Mouse (Mus musculus): ENCODE results near the gene Psip1.
"Not testable (repeated sequence)": the region's sequence is repeated elsewhere in the genome, so short reads cannot be mapped to it uniquely, and the experiment has no call there.

Gene Psip1

GRCm38 (mm10) chr4:83501037-83501430 is 14.8 kb upstream of the Psip1 start:
- DNase-seq (ENCODE audit: low read depth, low spot score) = no peak

DNA sequence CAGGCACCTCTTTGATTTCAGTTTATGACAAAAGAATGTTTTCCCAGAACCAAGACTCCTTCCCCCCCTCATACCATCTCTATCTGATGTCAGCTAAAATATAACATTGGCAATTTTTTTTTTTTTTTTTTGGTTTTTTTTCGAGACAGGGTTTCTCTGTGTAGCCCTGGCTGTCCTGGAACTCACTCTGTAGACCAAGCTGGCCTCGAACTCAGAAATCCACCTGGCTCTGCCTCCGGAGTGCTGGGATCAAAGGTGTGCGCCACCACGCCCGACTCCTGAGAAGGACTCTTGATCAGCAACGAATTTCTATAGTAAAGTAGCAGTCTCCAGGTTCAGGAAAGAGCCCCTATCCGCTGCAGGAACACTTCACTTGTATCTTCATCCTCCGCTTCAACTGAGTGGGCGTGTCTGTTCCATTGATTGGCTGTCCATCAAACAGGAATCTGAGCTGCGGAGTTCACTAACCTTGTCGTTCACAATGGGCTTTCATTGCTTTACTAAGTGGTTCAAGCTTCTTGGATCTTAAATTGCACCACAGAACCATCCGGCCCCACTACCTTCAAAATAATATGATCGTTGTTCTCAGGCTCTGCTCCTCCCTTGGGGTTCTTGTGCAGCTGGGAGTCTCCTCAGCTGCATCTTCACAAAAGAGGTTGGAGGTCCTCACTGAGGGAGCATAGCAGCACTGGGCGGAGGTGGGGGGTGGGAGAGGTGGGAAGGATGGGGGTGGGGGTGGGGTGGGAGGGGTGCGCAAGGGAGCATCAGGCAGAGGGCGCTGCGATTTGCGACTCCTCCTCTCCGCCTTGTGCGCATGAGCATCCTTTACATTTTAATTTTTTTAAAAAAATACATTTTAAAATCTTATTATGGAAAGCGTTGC is 14.1 kb upstream of the Psip1 start:
- no peak for DNase-seq (ENCODE audit: low read depth, low spot score)

DNA sequence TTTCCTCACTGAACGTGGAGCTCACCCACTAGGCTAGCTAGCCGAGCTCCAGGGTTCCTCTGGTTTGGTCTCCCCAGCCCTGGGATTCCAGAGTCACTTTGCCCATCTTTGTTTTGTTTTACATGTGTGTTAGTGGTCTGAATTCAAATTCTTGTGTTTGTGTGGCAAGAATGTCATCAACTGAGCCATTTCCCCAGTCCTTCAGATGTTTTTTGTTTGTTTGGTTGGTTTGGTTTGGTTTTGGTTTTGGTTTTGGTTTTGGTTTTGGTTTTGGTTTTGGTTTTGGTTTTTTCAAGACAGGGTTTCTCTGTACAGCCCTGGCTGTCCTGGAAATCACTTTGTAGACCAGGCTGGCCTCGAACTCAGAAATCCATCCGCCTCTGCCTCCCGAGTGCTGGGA is 10.8 kb upstream of the Psip1 start:
- DNase-seq (ENCODE audit: low read depth, low spot score) = not testable (repeated sequence)

DNA sequence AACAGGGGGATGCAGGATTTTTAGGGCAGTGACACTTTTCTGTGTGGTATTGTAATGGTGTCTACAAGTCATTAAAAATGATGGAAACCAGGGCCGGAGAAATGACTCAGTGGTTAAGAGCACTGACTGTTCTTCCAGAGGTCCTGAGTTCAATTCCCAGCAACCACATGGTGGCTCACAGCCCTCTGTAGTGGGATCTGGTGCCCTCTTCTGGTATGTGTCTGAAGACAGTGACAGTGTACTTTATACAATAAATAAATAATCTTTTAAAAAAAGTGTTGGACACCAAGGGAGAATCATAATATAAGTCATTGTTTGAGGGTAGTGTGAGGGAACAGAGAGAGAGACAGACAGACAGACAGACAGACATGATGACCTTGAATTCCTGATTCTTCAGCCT is 6.9 kb upstream of the Psip1 start:
- no peak for DNase-seq (ENCODE audit: low read depth, low spot score)

- DNase-seq (ENCODE audit: low read depth, low spot score) = no peak
Observed at GRCm38 (mm10) chr4:83489121-83489520, 2.9 kb upstream of the Psip1 start.

DNA sequence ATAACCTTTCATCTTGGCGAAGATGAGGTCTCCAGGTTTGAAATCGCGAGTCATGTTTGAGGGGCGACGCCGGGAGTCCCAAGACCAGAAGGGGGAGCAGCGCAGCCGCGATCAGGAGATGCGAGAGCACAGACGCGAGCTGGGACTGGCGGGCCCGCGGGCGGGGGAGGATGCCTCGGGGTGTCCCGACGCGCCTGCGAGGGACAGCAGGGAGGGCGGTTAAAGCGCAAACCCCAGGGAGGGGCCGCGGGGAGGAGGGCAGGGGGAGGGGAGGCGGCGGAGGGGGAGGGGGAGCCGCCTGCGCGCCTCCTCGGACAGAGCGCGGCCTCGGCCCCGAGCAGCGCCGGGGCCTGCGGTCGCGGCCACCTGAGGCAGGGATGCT is 533 bp downstream of the Psip1 start:
- DNase-seq (ENCODE audit: low read depth, low spot score) = peak; percentile 57

DNA sequence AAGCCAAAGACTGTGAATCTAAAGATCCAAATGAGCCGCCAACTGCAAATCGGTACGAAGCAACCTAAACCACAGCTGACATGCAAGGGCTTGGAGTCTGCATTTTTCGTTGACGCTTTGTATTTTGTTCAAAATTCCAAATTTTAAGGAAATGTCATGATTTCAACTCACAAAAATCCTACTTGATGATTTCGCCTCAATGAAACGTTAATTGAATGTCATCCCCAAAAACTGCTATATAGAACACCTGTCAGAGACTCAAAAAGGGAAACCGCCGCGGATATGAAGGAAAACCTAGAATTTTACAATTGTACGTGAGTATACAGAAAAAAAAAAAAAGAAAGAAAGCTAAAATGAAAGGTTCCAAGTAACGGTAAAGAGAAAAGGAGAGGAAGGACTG is 1.0 kb downstream of the Psip1 start:
- no peak for DNase-seq (ENCODE audit: low read depth, low spot score)

DNA sequence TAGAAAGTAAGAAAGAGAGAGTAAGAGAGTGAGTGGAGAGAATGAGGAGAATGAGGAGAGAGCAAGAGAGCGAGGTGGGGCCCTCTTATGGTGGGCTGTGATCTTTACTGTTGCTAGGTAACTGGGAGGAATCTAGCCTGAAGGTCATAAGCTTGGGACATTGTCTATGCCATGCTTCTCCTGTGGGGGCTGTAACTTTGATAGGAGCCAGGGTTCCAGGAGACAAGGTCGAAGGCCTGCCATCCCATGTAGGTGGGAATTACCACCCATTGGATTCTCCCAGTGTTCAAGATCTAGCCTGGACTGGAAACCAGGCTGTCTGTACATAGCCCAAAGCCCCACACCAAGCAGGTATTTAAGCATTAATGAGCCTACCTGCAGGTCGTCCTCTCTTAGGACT is 18.1 kb downstream of the Psip1 start:
- no peak for DNase-seq (ENCODE audit: low read depth, low spot score)

DNA sequence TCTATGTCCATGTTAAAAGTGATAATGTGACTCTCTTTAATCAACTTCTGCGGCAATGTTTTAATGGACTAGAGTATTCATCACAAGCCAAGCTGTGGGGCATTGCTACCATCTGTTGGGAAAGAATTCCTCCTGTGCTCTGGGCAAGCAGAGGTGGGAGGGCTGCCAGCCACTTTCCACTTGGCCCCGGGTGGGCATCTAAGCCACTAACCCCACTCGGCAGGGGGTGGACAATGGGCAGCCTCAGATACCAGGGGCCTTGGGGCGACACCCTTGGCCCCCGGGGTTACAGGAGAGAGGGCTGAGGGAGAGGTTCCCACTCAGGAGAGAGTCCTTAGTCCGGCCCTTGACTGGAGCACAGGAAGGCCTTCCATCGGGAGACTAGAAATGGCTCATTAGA is 18.6 kb downstream of the Psip1 start:
- DNase-seq (ENCODE audit: low read depth, low spot score) = no peak

GRCm38 (mm10) chr4:83464827-83465226 is 21.4 kb downstream of the Psip1 start:
- no peak for DNase-seq (ENCODE audit: low read depth, low spot score)

DNA sequence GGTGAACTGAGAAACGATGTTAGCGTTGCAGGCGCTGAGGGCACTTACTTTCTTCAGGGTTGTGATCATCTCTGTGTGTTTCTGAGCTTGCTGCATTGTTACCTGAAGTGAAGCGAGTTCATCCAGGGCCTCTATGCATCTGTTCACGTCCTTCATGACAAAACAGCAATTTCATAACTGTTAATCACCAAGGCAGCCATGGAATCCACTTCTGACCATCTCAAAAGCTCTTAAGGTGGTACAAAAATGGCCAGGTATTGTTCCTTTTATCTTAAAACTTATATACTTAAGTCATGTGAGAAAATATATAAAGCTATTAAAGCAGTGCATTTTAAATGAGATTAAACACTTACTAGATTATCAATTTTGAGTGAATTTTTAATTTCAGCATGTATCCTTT is 26.2 kb downstream of the Psip1 start:
- no peak for DNase-seq (ENCODE audit: low read depth, low spot score)

- DNase-seq (ENCODE audit: low read depth, low spot score) = no peak
Observed at GRCm38 (mm10) chr4:83450785-83451184, 35.5 kb downstream of the Psip1 start.

- no peak for DNase-seq (ENCODE audit: low read depth, low spot score)
Observed at GRCm38 (mm10) chr4:83441050-83441449, 45.2 kb downstream of the Psip1 start.

DNA sequence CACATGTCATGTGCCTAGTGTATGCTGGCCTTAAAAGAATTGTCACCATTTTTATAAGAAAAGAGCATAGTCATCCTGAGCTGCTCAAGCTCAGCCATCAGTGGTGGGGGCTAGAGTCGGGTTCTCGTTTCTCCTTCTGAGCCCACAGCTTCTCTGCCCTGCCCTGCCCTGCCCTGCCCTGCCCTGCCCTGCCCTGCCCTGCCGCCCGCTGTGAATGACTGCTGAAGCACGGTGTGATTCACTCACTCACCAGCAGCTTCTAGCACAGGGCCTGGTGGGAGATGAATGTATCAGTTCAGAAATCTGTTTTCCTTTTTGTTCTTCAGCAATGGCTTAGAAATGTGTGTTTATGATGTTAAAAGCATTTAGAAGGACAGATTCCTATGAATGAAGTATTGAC is 47.2 kb downstream of the Psip1 start:
- DNase-seq (ENCODE audit: low read depth, low spot score) = no peak

GRCm38 (mm10) chr4:83438116-83438515 is 48.1 kb downstream of the Psip1 start:
- no peak for DNase-seq (ENCODE audit: low read depth, low spot score)

GRCm38 (mm10) chr4:83436375-83436774 is 49.9 kb downstream of the Psip1 start:
- no peak for DNase-seq (ENCODE audit: low read depth, low spot score)

DNA sequence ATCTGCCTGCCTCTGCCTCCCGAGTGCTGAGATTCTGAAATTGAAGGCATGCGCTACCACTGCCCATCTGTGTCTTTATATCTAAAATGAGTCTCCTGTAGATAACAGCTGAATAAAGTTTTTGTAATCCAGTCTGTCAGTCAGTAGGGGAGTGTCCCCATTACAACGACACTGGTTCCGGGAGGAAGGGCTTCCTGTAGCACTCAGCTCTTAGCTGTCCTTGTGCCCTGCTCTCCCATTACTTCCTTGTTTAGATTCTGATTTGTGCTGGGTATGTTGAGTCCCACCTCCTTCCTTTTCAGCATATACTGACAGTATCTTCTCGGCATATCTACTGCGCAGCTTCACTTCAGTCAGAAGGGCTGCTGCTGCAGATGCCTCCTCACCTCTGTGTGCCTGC is 53.4 kb downstream of the Psip1 start:
- DNase-seq (ENCODE audit: low read depth, low spot score) = no peak

DNA sequence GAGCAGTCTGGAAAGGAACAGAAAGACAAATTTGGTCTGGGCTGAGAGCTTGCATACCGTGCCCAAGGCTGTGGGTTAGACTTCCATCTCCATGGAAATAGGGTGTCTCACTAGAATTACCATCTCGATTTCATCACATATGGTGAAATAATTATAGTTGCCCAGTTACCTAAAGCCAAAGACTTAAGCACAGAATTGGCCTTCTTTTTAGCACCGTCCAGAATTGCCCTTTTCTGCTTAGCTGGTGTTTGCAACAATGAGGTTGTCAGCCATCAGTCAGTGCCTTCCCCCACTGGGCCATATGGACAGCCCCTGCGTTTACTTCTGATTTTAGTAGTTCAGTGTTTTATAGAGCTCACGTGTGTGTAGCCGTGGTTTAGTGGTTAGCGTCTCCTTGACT is 54.3 kb downstream of the Psip1 start:
- no peak for DNase-seq (ENCODE audit: low read depth, low spot score)

DNA sequence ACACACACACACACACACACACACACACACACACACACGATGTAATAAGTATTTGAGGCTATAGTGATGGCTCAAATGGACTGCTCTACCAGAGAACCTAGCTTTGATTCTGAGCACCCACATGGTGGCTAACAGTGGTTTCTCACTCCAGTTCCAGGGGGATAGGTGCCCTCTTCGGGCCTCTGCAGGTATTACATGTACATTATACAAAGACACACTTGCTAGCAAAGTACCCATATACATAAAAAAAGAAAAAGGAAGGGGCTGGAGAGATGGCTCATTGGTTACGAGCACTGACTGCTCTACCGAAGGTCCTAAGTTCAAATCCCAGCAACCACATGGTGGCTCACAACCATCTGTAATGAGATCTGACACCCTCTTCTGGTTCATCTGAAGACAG is 57.4 kb downstream of the Psip1 start:
- no peak for DNase-seq (ENCODE audit: low read depth, low spot score)

DNA sequence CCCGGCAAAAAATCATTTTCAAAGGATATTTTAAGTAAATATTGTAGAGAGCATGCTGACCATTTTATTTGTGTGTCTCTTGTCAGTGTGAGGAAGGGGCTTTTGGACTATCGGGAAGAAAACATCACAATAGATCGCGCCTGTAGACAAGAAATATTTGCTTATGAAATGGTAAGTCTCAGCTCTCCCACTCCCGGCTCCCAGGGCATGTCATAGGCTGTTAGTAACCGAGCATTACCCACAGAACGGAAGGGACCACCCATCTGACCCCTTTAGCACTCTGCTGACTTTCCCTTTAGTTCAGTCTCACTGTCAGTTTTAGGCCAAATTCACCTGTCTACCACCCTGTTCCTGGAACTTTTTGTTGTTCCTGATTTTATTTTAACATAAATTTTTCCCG is 58.6 kb downstream of the Psip1 start:
- DNase-seq (ENCODE audit: low read depth, low spot score) = no peak

- DNase-seq (ENCODE audit: low read depth, low spot score) = no peak
Observed at GRCm38 (mm10) chr4:83427141-83427540, 59.1 kb downstream of the Psip1 start.

DNA sequence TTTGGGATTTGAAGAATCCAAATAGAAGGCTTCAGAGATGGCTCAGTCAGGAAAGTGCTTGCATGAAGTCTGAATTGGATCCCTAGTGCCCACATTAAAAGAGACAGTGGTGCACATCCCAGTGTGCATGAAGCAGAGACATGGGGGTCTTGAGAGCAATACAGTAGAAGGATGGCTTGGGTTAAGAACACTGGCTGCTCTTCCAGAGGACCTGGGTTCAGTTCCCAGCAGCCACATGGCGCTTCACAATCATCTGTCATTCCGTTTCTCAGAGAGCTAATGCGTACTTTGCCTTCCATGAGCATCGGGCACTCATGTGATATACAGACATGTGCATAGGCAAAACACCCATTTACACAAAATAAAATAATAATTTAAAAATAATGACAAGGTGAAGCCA is 61.1 kb downstream of the Psip1 start:
- DNase-seq (ENCODE audit: low read depth, low spot score) = no peak

DNA sequence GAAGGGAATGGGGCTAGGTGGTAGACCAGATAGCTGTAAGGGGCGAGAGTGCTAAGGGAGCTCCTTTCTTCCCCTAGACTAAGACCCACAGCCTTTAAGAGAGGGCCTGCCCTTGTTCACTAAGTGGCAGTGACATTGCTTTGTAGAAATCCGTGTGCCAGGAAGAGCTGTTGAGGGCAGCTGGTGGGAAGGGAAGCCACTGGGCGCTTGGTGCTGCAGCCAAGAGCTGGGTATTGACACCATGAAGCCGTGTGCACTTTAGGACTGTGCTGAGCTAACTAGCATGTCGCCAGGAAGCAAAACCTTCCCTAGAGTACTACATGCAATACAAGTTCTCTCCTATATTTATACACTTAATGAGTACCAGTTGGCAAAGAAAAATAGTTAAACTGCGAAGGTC is 62.6 kb downstream of the Psip1 start:
- DNase-seq (ENCODE audit: low read depth, low spot score) = no peak

DNA sequence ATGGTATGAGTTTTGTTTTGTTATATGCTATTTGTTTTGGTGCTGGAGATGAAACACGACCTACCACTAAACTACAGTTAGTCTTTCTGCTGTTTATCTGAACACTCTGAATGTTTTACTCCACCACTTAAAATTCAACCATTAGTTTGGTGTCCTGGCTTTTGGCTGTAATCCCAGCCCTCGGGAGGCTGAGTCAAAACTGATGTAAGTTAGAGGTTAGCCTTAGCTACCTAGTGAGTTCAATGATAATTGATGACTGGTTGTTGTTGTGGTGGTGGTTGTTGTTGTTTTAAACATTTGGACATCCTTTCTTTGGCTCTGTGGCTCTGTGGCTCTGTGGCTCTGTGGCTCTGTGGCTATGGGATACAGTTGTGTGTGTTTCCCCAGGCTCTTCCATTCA is 67.5 kb downstream of the Psip1 start:
- no peak for DNase-seq (ENCODE audit: low read depth, low spot score)
